Mouse (Mus musculus) heart, adult 18-20 months (tissue): ENCODE data around the gene Krt34. TPM values are rescaled to one million over a fixed set of nuclear protein-coding genes. Genes with fewer than 3 reads are reported as not detected.

Experiments used
- DNase-seq, 2 experiments: peaks; one replicate each; pipeline ENCODE4 v3.0.0; 2021 to 2022; ENCODE audit warnings: mixed read lengths in 1 of 2
- long read RNA-seq, 2 experiments: library from polyadenylated mRNA; stranded (forward); transcript quantifications; one replicate each; pipeline ENCODE4 v2.0.0; 2021
- total RNA-seq, 2 experiments: library from RNA; stranded (reverse); gene quantifications; 2 replicates each; pipeline ENCODE4 v1.2.3; 2021

Gene Krt34
- total RNA-seq: not detected
- long read RNA-seq, experiment 1: 0 reads
- long read RNA-seq, experiment 2: 0 reads

DNA sequence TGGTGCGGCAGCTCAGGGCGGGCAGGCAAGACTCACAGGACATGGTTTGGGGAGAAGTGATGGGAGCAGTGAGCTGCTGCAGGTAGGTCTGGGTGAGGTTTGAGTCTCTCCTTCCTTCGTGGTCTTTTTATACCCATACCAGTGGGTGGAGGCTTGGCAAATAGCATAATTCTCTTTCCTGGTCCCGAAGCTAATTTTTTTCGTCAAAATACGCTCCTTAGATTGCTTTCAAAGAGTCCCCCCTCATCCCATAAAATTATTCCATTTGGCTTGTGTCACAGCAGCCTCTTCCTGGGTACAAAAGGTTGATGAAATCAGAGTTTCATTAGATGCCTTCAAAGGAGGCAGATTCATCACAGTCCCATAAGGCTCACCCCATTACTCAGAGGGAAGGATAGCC lies at the start of gene Krt34:
Gene Krt34 (minus strand): TSS at position 101 of the 400 bp plus-strand sequence.
- DNase-seq: no peak

DNA sequence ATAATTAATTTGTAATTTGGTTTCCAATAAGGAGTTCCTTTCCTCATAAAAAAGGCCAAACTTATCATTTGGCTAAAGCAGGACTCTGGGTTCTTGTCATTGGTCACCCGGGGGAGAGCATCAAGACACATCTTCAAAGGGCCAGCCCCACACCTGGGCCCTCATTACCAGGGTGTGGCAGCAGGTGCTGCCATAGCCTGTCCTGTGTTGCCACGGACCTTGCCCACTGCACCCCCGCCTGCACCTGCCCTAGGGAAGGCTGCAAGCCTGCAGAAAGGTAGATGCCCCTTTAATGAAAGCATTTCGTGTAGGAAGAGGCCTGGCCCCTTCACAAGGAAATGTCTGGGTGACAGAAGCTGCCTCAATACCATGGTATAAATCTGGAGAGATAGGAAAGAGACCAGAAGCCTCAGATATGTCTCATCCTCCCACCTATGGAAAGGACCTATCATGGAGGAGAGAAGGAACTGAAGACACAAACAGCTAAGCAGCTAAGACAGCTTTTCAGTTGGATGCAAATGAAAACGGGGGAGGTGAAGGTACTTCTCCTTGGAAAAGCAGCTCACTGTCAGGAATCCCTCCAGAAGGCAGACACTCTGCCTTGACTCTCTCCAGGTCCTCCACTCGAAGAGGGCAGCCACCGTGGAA lies 47.1 kb upstream of the Krt34 start:
- DNase-seq: no peak

DNA sequence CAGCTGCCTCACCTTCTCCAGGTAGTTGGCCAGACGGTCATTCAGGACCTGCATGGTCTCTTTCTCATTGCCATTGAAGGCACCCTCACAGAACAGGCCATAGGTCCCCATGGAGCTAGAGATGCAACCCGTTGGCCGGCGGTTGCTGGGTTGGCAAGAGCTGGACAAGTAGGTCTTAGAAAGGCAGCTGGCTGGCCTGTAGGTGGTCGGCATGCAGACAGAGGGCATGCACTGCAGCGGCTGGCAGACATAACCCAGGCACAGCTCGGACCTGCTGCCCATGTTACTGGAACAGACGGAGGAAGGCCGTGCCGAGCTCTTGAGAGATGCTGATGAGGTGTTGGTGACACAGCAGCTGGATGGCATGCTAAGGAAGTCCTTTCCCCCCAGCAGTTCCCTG lies 46.5 kb upstream of the Krt34 start, which contains the start of gene Krt32:
Gene Krt32 (minus strand): TSS at position 366 of the 400 bp plus-strand sequence.
- DNase-seq: no peak

DNA sequence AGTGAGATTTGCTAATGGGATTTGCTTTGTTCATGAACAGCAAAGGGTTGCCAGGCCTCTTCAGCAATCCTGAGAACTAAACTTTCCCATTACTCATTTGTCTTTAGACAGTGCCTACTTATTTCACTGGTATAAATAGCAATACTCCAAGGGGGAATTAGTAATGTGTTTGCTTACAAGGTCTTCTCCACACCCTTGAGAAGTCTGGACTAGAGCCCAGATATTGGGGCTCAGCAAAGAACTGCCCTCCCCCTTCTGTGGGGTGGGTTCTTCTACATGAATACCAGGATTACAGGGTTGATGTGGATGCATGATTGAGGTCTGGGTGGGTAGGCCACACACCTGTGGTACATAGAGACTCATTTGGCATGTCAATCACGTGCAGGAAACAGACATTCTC lies 32.5 kb upstream of the Krt34 start:
- no peak for DNase-seq

DNA sequence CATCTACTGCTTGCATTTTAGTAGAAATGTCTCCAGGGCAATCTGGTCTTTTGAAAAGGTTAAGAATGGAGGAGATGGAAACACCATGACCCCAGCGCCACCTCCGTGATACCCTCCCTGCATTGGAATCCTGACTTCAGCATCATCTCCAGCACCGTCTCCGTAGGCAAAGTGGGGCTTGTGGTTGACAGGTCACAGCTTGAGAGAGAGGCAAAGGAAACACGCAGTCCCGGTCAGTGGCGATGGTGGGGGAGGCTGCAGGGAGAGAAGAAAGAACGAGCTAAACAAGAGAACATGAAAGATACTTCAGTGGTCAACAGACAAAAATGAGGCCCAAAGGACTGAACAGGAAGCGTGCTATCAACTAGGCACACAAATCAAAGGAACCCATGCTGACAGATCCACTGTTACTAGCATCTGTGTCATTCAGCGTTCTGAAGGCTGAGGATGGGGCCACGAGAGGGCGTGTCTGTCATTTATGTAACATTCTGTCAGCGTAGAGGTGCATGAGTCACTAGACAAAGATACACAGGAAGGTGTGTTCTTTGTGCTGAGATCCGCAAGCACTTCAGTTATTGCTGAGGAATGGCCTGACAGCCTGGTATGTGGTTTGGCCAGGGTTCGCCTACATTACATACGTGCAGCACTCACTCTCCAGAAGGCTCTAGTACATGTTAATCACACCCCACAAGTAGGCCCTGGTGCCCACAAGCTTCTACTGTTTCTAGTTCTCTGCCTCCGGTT lies 26.1 kb upstream of the Krt34 start:
- DNase-seq: no peak

DNA sequence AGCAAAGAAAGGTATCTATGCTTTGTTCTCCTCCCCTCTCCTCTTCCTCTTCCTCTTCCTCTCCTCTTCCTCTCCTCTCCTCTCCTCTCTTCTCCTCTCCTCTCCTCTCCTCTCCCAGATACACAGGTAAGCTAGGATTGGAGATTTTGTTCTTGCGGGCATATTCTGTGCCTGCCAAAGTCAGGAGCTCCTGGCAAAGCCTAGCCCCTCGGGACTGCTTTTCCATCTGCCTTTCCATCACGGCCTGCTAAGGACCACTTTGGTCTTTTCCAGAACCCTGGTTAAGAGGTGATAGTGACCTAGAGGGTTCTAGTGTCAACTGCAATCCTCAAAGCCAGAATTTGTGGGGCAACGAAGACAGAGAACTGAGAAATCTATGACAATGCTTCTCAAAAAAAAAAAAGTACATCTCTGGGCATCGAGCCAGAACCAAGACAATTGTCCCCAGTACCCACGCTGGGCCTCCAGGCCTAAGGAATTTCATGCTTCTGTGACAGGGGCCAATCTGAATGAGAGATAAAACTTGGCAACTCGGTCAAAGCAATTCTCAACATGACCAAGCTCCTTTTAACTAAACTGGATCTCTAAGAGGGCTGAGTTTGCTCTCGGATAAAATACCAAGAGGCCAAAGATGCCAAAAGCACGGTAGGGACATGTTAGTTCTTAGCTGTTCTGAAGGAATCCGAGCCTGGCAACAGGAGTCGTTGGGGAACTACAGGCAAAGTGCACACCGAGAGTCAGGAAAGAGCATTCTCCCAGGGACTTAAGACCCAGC lies 25.1 kb upstream of the Krt34 start:
- DNase-seq: no peak

DNA sequence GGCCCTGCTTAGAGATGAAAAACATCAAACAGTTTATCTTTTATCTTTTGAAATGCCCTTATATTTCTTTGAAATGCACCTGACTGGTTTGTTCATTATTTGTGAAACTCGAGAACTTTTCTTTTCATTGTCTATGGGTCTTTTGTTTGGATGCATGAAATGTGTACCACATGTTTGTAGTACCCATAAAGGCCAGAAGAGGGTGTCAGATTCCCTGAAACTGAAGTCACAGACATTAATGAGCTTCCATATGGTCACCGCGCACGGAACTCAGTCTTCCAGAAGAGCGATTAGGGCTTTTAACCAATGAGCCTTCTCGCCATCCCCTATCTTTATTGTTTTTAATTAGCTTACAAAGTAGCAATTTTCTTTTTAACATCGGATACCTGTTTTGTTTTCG lies 17.5 kb upstream of the Krt34 start:
- DNase-seq: no peak

DNA sequence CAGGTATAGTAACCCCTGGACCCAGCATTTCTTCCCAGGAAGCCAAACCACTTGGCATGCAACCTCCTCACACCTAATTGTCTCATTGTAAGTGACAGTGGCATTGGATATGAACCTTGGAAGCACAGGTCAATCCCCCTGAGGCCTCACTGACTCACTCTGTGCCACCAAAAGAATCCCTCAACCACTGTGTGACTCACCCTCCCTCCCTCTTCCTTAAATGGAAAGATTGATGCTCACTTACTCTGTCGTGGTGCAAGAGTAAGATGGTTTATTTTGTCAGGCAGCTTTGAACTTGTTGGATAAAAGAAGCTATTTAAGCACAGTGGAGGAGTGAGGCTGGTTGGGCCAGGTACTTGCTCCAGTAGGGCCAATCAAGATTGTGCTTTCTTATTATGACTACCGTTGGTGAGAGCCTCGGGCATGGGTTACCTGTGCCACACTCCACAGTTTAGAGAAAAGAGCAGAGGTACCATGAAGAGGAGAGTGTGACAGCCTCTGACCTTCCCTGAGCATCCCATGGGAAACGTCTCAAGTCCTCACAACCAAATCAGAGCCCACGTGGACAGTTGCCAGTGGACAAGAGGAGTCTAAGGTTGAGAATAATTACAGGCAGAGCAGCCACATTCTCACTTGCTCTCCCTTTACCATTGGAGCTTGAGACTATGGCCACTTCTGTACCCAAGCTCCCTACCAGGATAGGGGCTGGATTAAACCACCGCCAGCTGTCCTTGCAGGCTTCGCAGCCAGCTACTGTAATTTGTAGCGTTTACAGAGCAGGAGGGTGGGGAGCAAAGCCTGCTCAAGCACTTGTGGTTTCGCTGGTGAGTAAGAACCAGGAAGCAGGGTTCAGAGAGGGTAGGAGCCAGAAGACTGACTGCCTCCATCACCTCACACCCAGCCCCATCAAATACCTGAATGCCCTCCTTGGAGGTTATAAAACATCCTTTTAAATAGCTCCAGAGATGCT lies 14.6 kb upstream of the Krt34 start:
- DNase-seq: no peak

DNA sequence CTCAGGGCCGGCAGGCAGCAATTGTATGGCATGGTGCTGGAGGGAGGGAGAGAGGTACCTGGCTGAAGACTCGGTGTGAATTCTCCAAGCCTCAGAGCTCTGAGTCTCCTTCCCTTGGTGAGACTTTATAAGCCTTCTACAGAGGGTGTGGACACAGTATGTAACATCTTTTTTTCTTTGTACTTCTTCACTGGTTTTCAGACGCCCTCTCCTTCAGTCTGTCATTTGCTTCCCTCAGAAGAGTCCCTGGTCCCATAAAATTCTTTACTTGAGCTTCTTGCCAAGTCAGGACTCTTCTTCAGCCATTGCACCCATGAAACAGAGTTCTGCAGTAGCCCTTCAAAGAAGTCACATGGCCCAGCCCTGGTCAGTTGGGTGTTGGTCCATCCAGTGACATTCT lies 9.1 kb upstream of the Krt34 start, which contains the start of gene Krt31:
Gene Krt31 (minus strand): TSS at position 101 of the 400 bp plus-strand sequence.
- DNase-seq: no peak

DNA sequence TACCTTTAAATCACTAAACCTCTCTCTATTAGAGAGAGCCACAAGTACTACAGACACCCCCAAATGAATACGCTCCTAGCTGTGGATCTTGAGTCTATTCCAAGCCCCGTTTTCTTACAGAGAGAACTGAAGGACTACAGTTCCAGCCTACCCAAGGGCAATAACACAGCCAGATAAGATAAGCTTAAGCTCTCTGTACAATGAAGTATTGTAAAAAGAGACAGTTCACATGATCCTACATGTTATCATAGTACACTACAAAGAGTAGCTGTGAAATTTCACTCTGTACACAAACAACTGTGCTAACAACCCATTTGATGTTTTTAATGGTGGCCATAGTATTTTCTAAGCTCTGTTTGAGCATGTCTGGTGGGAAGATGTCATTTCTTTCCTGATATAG lies 5.8 kb upstream of the Krt34 start:
- no peak for DNase-seq

DNA sequence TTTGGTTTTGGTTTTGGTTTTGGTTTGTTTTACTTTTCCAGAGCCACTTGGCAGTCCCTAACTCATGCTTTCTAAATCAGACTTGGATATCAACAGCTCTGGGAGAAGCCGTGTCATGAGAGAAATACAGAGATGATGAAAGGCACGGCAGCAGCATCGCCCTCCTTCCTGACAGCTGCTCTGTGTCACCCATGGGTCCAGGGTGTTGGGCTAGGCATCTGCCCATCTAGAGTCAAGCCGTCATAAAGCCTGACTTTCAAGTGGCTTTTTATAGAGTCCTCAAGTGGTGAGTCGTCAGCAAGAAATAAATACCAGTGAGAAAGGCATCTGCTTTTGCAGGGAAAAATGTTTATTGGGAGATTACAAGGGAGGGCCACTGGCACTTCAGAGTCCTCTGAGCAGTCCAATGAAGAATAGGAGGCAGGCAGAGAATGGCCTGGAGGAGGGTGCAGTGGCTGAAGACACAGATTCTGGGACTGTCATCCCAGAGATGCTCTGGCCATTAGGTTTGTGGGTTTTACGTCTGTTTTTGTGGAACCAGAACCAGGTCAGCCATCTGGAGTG lies 5.0 kb upstream of the Krt34 start:
- no peak for DNase-seq

DNA sequence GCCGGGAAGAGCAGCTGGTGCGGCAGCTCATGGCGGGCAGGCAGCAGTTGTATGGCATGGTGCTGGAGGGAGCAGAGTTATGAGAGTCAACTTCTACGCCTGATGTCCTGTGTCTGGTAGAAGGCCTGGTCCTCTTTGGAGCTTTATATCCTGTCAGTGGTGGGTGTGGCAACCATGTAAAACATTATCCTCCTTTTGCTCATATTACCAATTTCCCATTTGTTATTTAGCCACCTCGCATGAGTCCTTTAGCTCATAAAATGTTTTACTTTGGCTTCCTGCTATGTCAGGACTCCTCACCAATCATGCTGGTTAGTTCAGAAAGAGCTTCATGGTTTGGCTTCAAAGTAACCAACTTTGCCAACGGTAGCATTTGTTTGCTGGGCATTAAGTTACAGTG lies 11.6 kb downstream of the Krt34 start, which contains the start of gene Krt33b:
Gene Krt33b (minus strand): TSS at position 101 of the 400 bp plus-strand sequence.
- DNase-seq: no peak

DNA sequence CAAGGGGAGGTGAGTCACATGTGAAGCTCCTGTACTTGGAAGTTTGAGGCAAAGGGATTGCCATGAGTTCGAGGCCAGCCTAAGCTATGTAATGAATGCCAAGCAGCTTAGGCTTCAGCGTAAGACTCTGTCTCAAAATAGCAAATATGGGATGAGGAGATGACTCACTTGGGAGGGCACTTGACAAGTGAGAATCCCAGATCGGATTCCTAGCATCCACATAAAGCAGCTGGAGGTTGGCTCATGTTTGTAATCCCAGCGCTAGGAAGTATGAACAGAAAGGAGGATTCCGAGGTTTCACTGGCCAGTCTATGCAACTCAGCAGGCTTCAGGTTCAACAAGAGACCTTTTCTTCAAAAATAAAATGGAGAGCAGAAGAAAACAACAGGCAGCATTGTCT lies 19.9 kb downstream of the Krt34 start:
- DNase-seq: no peak

DNA sequence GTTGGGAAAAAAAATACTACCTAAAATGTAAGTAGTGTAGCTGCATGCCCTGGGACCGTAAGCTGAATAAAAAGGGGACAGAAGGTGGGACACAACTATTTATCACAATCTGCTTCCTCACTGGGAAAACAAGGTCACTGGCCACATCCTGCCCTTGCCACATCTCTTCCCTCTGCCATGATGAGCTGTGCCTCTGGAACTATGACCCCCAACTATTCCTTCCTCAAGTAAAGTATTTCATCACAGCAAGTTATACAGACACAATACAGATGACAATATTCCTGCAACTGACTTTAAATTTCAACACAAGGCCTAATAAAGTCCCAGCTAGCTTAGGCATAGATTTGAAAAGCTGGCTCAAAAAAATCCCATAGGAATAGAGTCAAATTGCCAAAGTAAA lies 21.9 kb downstream of the Krt34 start:
- DNase-seq: no peak

DNA sequence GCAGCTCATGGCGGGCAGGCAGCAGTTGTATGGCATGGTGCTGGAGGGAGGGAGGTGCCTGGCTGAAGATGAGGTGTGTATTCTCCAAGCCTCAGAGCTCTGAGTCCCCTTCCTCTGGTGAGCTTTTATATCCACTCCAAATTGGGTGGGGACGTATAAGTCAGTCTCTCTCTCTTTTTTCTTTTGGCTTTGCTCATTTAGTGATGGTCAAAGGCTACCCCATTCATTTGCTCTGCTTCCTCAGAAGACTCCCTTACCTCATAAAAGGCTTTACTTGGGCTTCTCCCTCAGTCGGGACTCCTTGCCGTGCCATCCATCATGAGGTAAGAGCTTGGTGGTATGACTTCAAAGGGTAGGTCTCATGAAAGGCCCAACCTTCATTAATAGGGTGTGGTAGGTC lies 25.2 kb downstream of the Krt34 start, which contains the start of gene Krt33a:
Gene Krt33a (minus strand): TSS at position 101 of the 400 bp plus-strand sequence.
- DNase-seq: no peak

DNA sequence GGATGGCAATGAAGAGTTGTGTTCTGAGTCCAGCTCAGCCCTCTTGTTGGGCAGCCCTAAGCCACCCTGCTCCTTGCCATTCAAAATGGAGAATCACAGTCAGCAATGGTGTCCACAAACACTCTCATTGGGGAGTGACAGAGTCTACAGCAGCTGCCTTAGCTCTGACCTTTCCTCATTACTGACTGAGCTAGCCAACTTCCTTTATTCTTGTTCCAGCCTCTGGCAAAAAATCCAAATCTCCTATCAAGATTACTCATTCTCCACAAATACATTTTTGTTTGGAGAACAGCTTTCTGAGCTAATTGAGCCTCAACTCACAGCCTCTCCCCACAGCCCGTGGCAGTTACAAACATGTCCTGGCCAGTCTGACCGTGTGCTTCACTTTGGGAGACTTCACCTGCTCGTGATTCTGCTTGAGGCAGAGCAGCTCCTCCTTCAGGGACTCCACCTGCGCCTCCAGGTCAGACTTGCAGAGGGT lies 27.6 kb downstream of the Krt34 start:
- DNase-seq: no peak

DNA sequence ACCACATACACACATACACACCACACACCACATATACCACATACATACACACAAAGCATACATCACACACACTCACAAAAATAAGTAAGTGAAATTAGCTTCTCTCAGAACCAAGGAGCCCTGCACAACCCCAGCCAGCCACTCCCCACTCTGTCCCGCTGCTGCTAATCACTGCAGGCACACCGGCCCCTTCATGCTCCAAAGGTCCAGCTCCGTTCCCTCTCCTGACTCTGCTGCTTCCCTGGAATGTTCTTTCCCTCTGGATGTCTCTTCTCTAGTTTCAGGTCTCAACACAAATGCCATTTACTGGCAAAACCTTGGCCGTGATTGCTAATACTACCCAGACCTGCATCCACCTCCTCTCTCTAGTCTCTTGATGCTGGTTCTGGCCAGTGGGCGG lies 30.7 kb downstream of the Krt34 start:
- DNase-seq: no peak

DNA sequence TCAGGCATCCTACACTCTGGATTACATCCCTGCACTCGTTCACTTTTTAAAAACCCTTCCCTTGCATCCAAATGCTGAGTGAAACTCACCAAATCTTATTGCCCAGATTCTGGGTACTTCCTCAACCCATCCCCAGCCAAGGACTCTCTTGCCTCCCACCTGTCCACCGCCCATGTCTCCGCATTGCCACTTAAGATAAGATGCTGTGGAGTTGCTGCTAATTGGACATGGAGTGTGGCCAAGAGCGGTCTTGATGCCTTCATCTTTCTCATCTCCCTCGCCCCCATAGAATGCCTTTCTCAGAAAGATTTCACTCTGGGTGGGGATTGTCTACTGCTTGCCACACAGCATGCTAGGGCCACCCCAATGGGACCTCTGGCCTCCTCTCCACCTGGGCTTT lies 33.0 kb downstream of the Krt34 start:
- no peak for DNase-seq

DNA sequence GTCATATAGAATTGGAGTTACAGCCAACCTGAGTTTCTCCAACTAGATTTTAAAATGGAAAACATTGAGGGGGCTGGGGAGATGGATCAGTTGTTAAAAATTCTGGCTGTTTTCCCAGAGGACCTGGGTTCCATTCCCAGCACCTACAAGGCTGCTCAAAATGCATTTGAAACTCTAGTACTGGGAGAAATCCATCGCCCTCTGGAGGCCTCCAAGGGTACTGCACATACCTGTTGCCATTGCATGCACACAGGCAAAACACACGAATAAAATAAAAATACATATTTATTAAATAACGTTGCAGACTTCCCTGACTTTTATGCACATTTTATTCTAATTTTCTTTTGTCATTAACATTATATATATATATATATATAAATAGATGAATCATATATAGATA lies 34.7 kb downstream of the Krt34 start:
- DNase-seq: no peak

DNA sequence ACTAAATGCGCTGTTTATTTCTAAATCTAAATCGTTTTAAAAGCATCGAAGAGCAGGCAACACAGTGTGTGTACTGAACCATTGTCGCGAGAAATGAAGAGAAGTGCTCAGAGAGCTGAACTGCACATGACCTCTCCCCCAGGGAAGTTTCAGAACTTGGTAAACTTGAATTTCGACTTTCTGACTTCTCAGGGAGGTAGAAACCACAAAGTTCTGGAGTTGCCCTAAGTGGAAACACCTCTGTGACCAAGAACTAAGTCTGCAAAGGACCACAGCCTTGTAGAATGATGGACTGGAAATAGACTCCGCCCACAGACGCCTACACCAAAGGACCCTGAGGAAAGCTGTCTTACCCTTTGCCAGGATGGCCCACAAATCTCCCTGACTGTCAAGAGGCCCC lies 35.4 kb downstream of the Krt34 start:
- no peak for DNase-seq

DNA sequence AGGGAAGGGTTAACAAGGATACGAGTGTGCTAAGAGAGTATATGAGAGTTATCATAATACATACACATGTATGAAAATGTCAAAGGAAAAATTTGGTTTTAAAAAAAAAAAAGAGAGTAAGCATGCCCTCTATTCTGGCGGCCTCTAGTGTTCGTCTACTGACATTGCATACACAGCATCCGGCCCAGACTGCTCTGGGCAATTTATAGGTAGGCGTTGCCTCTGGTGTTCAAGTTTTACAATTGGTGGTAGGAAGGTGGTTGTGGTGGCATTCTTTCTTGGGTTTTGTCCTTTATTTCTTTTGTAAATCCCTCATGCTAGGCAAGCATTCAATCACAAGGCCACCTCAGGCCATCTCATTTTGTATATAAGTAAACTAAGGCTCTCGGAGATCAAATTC lies 36.5 kb downstream of the Krt34 start:
- DNase-seq: peak; percentile 8 to 62
